Mouse (Mus musculus): ENCODE data around the gene Zfp46. TPM values are rescaled to one million over a fixed set of nuclear protein-coding genes. Genes with fewer than 3 reads are reported as not detected.

Gene Zfp46
- 25.8 and 38.1 TPM in 2 replicates for polyA plus RNA-seq (2016; fragmentation: Nextera tagmentation; extraction: Ambion mirVana)

DNA sequence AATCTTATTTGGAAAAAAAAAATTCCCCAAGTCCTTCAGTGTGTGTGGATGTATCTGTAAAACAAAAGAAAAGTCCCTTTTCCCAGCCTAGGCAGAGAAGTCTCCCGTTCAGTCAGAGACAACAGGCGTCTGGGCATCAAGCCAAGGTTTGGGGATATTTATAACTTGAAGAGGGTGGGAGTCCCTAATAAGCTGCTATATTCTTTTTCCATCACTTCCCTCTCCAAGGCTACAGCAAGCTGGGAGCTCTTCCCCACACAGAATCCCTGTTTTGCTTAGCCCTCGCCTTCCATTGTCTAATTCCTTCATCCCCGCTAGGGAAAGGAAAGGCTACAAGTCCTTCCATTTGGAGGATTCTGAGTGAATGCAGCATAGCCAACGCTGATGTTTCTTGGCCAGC is at the start of gene Zfp46:
Gene Zfp46, plus strand, starts transcription at position 229 of the 400 bp plus-strand sequence.
- H3K4me1 ChIP-seq, result peaks cover 46% of the 10 kb centered on the region

GRCm38 (mm10) chr4:136238669-136239068 is 45.8 kb upstream of the Zfp46 start:
- 18% methylated on average over 13 of the region's 13 CpGs for WGBS
- no peak overlapping the region for H3K4me2 ChIP-seq

More for the DNA sequence above, at the start of gene Zfp46:
- peaks cover 12% of the 10 kb centered on the region for H3K27me3 ChIP-seq
- peak within 1 kb of the TSS; percentile 87 for H3K4me2 ChIP-seq
- H3K4me3 ChIP-seq (replicated peaks), result peak within 1 kb of the TSS; percentile 69
- H3K9ac ChIP-seq, result peak within 1 kb of the TSS; percentile 70; the same call in 1 of the 2 replicates
- H3K9me3 ChIP-seq, result peaks cover 7% of the 10 kb centered on the region
- WGBS, result 18% methylated on average over 5 of the region's 5 CpGs
- peak; percentile 7; the same call in 1 of the 2 replicates for ATAC-seq (ENCODE audit: low FRiP score)
- peaks cover 24% of the 10 kb centered on the region for H3K36me3 ChIP-seq (replicated peaks)
- H3K27ac ChIP-seq, result peak within 1 kb of the TSS; percentile 94

GRCm38 (mm10) chr4:136239111-136239510 is 45.4 kb upstream of the Zfp46 start:
- no peak for ATAC-seq (ENCODE audit: low FRiP score)
- Histone ChIP-seq H3K4me2 (no peak overlapping the region), H3K27ac (no peak overlapping the region), H3K4me1 (peaks cover 10% of the 10 kb centered on the region), H3K9ac (no peak overlapping the region), H3K9me3 (no peaks in the 10 kb centered on the region), H3K4me3 (replicated peaks) (no peak overlapping the region), H3K27me3 (peaks cover 74% of the 10 kb centered on the region), H3K36me3 (replicated peaks) (no peaks in the 10 kb centered on the region)
- WGBS, result 73% methylated on average over 9 of the region's 9 CpGs

More at GRCm38 (mm10) chr4:136238669-136239068, 45.8 kb upstream of the Zfp46 start:
- Histone ChIP-seq H3K9ac (no peak overlapping the region; the same call in 1 of the 2 replicates), H3K4me1 (peaks cover 10% of the 10 kb centered on the region), H3K36me3 (replicated peaks) (no peaks in the 10 kb centered on the region), H3K27me3 (peaks cover 74% of the 10 kb centered on the region), H3K9me3 (no peaks in the 10 kb centered on the region), H3K4me3 (replicated peaks) (no peak overlapping the region), H3K27ac (no peak overlapping the region)
- no peak for ATAC-seq (ENCODE audit: low FRiP score)

GRCm38 (mm10) chr4:136239622-136240021 is 44.9 kb upstream of the Zfp46 start:
- Histone ChIP-seq H3K4me3 (replicated peaks) (no peak overlapping the region), H3K4me1 (peaks cover 10% of the 10 kb centered on the region), H3K36me3 (replicated peaks) (no peaks in the 10 kb centered on the region), H3K9me3 (no peaks in the 10 kb centered on the region), H3K27ac (no peak overlapping the region), H3K27me3 (peaks cover 77% of the 10 kb centered on the region), H3K4me2 (no peak overlapping the region), H3K9ac (no peak overlapping the region)
- ATAC-seq (ENCODE audit: low FRiP score), result no peak; the same call in 1 of the 2 replicates
- WGBS, result 18% methylated on average over 8 of the region's 8 CpGs

GRCm38 (mm10) chr4:136240123-136240522 is 44.4 kb upstream of the Zfp46 start:
- H3K27ac ChIP-seq, result no peak overlapping the region
- peaks cover 10% of the 10 kb centered on the region for H3K4me1 ChIP-seq
- no peaks in the 10 kb centered on the region for H3K9me3 ChIP-seq
- no peak overlapping the region for H3K4me3 ChIP-seq (replicated peaks)
- no peaks in the 10 kb centered on the region for H3K36me3 ChIP-seq (replicated peaks)
- no peak overlapping the region for H3K4me2 ChIP-seq
- no peak for ATAC-seq (ENCODE audit: low FRiP score)
- WGBS, result 65% methylated on average over 14 of the region's 14 CpGs
- H3K9ac ChIP-seq, result no peak overlapping the region
- peaks cover 82% of the 10 kb centered on the region for H3K27me3 ChIP-seq

- Histone ChIP-seq H3K36me3 (replicated peaks) (no peaks in the 10 kb centered on the region), H3K4me2 (no peak overlapping the region), H3K27me3 (peaks cover 91% of the 10 kb centered on the region), H3K4me3 (replicated peaks) (no peak overlapping the region), H3K27ac (no peak overlapping the region), H3K9me3 (no peaks in the 10 kb centered on the region), H3K4me1 (peaks cover 10% of the 10 kb centered on the region), H3K9ac (no peak overlapping the region)
- no peak for ATAC-seq (ENCODE audit: low FRiP score)
- WGBS, result 37% methylated on average over 8 of the region's 8 CpGs
These were observed 43.5 kb upstream of the Zfp46 start for GRCm38 (mm10) chr4:136240955-136241354.

DNA sequence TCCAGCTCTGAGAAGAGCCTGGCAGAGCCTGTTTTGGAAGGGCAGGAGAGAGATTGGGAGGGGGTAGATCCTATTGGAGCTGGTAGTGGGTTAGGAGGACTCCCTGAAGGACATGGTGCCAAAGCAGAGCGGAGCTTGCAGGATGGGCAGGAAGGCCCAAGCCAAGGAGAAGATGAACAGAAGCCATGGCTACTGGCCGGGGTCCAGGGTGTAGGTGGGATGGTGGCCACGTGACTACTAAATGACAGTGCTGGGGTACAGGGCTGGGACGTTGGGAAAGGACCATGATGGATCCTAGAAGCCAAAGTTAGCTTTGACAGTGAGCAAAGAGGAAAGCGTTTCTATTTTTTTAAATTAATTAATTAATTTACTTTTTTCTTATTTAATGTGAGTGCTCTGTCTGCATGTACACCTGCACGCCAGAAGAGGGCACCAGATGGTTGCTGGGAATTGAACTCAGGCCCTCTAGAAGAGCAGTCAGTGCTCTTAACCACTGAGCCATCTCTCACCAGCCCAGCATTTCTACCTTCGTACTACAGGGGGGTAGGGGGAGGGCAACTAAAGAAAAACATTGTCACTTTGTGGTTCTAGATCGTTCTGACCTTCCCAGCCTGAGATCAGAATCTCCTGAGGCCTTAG is 42.3 kb upstream of the Zfp46 start:
- H3K27ac ChIP-seq, result no peak overlapping the region
- no peak for ATAC-seq (ENCODE audit: low FRiP score)
- peaks cover 92% of the 10 kb centered on the region for H3K27me3 ChIP-seq
- H3K36me3 ChIP-seq (replicated peaks), result no peaks in the 10 kb centered on the region
- H3K4me3 ChIP-seq (replicated peaks), result no peak overlapping the region
- WGBS, result 47% methylated on average over 8 of the region's 8 CpGs
- peaks cover 22% of the 10 kb centered on the region for H3K4me1 ChIP-seq
- no peak overlapping the region for H3K9ac ChIP-seq
- H3K9me3 ChIP-seq, result no peaks in the 10 kb centered on the region
- no peak overlapping the region for H3K4me2 ChIP-seq

GRCm38 (mm10) chr4:136242728-136243127 is 41.8 kb upstream of the Zfp46 start:
- no peak for ATAC-seq (ENCODE audit: low FRiP score)
- H3K27ac ChIP-seq, result no peak overlapping the region
- no peak overlapping the region for H3K4me3 ChIP-seq (replicated peaks)
- H3K4me1 ChIP-seq, result peaks cover 27% of the 10 kb centered on the region
- no peaks in the 10 kb centered on the region for H3K36me3 ChIP-seq (replicated peaks)
- H3K9ac ChIP-seq, result no peak overlapping the region
- H3K9me3 ChIP-seq, result no peaks in the 10 kb centered on the region
- WGBS, result 75% methylated on average over 7 of the region's 7 CpGs
- H3K27me3 ChIP-seq, result peaks cover 92% of the 10 kb centered on the region
- H3K4me2 ChIP-seq, result no peak overlapping the region

DNA sequence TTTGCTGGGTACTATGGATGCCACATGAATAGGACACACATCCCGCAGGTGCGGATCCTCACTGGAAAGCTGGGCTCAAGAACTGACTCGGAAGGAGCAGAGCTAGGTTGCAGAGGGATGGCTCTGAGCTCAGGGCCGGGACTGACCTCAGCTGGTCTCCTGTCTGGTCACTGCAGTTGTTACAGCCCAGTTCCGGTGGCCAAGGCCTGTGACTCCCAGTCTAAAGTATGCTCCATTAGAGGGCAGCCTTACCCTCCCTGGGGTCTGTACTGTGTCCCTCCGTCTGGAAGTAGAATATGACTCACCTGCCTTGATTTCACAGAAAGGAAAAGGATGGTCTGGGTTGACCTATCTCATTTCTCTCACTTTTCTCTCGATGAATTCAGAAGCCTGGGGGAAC is 40.3 kb upstream of the Zfp46 start:
- H3K27ac ChIP-seq, result no peak overlapping the region
- no peak for ATAC-seq (ENCODE audit: low FRiP score)
- H3K4me1 ChIP-seq, result peaks cover 33% of the 10 kb centered on the region
- no peak overlapping the region for H3K4me3 ChIP-seq (replicated peaks)
- no peak overlapping the region for H3K9ac ChIP-seq
- H3K36me3 ChIP-seq (replicated peaks), result no peaks in the 10 kb centered on the region
- H3K27me3 ChIP-seq, result peaks cover 92% of the 10 kb centered on the region
- no peak overlapping the region for H3K4me2 ChIP-seq
- WGBS, result 70% methylated on average over 7 of the region's 7 CpGs
- H3K9me3 ChIP-seq, result no peaks in the 10 kb centered on the region

DNA sequence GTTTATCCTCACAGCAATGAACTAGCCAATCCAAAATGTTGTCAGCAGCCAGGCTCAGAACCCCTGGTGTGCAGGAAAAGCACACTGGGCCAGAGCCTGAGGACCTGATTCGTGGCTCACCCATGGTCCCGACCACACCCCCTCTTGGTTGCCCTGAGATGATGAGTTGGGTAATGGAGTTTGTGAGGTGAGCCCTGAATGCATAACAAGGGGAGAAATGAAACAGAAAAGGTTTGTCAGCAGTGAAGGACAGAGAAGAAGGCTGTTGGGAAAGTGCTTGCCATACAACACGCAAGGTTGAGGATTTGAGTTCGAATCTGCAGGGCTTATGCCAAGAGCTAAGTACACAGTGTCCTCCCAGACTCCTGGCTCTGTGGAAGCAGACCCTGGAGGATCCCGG is 38.8 kb upstream of the Zfp46 start:
- H3K9ac ChIP-seq, result no peak overlapping the region
- no peak overlapping the region for H3K4me2 ChIP-seq
- H3K27me3 ChIP-seq, result peaks cover 93% of the 10 kb centered on the region
- peaks cover 34% of the 10 kb centered on the region for H3K4me1 ChIP-seq
- 30% methylated on average over 5 of the region's 5 CpGs for WGBS
- ATAC-seq (ENCODE audit: low FRiP score), result no peak
- H3K9me3 ChIP-seq, result no peaks in the 10 kb centered on the region
- no peak overlapping the region for H3K27ac ChIP-seq
- H3K36me3 ChIP-seq (replicated peaks), result no peaks in the 10 kb centered on the region
- no peak overlapping the region for H3K4me3 ChIP-seq (replicated peaks)

DNA sequence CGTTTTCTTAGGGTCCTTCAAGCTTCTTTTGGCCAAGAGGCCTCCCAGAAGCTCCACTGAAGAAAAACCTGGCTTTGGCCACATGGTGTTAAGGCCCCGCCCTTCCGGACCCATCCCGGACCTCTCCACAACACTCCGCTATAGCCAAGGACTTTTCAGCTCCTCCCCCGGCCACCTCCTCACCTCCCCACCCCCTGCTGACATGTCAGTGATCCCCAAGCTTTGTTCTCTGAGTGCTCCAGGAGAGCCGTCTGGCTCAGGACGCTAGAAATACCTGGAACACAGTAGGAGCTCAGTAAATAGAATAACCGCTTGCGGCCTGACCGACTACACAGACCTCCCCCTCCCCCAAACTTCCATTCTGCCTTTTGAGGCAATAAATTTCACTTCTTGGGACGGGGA is 37.9 kb upstream of the Zfp46 start:
- no peak overlapping the region for H3K27ac ChIP-seq
- H3K4me3 ChIP-seq (replicated peaks), result no peak overlapping the region
- H3K4me1 ChIP-seq, result peaks cover 34% of the 10 kb centered on the region
- ATAC-seq (ENCODE audit: low FRiP score), result no peak
- no peak overlapping the region for H3K9ac ChIP-seq
- H3K27me3 ChIP-seq, result peaks cover 90% of the 10 kb centered on the region
- no peaks in the 10 kb centered on the region for H3K36me3 ChIP-seq (replicated peaks)
- no peak overlapping the region for H3K4me2 ChIP-seq
- WGBS, result 3% methylated on average over 12 of the region's 12 CpGs
- no peaks in the 10 kb centered on the region for H3K9me3 ChIP-seq

DNA sequence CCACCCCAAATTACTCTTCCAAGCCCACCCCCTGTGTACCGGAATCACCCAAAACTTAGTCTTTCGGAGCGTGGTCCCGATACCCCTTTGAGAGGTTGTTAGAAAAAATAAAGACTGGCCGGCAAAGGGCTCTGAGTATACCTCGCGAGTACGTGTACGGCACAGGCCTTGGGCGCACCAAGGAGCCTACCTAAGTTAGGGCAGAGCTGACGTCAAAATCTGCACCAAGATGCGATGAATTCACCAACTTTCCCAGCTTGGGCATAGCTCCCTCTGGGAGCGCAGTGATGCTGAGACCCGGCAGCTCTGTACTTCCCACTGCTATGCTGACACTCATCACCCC is 37.1 kb upstream of the Zfp46 start:
- Histone ChIP-seq H3K36me3 (replicated peaks) (no peaks in the 10 kb centered on the region), H3K4me2 (peak overlapping the region; percentile 75), H3K27me3 (peaks cover 94% of the 10 kb centered on the region), H3K4me3 (replicated peaks) (peak overlapping the region; percentile 44), H3K27ac (no peak overlapping the region), H3K4me1 (peaks cover 34% of the 10 kb centered on the region), H3K9ac (peak overlapping the region; percentile 36; the same call in 1 of the 2 replicates), H3K9me3 (no peaks in the 10 kb centered on the region)
- no peak for ATAC-seq (ENCODE audit: low FRiP score)
- WGBS, result 2% methylated on average over 14 of the region's 14 CpGs
